Mouse (Mus musculus): ENCODE measurements around the gene Mbnl1. TPM values are rescaled to one million over a fixed set of nuclear protein-coding genes. Genes with fewer than 3 reads are reported as not detected.

Mbnl1 gene
- polyA plus RNA-seq (2014; fragmentation: Illumina TruSeq; extraction: RNeasy Lipid Tissue Mini Kit (QIAGEN cat#74804); ENCODE audit: low read depth, low replicate concordance), result 159 TPM

DNA sequence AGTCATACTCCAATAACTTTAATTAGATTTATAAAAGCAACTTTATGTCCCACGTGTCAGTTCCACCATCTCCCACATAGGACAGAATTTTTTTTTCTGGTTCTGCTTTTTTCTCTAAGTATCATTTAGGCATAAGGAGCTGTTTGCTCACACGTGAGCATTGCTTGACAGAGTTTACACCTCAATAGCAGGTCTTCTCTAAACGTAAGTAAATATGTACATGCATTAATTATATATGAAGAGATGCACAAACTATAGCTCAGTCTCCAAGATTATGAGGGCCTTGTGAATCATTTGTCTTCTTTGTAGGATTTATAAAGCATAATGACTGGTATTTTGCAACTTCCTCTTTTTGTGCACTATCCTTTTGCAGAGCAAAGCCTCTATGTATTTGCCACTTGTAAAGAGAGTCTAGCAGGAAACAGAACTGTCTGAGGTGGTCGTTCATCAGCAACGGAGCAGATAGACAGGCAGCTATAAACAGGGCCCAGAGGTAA, at the start of gene Mbnl1:
Gene Mbnl1 (plus strand): TSS at position 150 of the 497 bp plus-strand sequence.

Measured in kidney, adult 10 weeks (tissue).